ENCODE assay signal across 11 mouse cellular contexts in the genomic region with DNA sequence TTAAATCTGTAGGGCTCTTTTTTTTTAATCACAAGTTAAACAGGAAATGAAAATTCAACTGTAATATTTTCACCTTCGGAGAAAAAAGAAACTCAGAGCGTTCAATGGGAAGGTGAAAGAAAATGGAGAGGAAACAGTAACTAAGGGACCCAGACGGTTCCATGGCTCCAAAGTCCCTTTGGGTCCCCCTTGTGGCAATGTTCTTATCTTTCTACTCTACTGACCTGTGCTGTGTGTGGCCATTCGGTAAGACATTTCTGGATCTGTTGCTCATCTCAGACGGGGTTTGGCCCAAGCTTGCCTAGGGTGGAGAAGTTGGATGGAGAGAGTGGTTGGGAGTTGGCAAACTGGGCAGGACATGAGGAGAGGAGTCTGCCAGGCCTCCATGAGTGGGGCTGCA.
DNase-seq lines count a peak whose midpoint lies in the region; ATAC-seq and TF ChIP-seq lines count a peak whose summit lies in the region.
"Had no signal": no experiment of that assay in that cellular context is flagged by ENCODE, and none has a peak within 500 bp of the region (broad histone marks: within the 10 kb centered on the region; RNA-seq: fewer than 3 reads in every experiment).

No protein-coding gene starts in this region.

- no peak overlapping the region for H3K27ac ChIP-seq in hindbrain, embryonic 11.5 days (ENCODE audit: low read depth, low read length)
- no peak overlapping the region for H3K27ac ChIP-seq in hindbrain, embryonic 13.5 days
- no peak overlapping the region for H3K27ac ChIP-seq in neural tube, embryonic 11.5 days (ENCODE audit: low read depth, low read length)
- no peak overlapping the region for H3K27ac ChIP-seq in heart, postnatal 0 days (ENCODE audit: low read depth)
- H3K27ac ChIP-seq: limb, embryonic 13.5 days had no signal

- no peak overlapping the region for H3K9ac ChIP-seq in hindbrain, embryonic 11.5 days (ENCODE audit: low read depth, low read length)
- H3K9ac ChIP-seq in hindbrain, embryonic 13.5 days = no peak overlapping the region
- no peak overlapping the region for H3K9ac ChIP-seq in neural tube, embryonic 11.5 days (ENCODE audit: low read length)
- no peak overlapping the region for H3K9ac ChIP-seq in heart, postnatal 0 days (replicated peaks; ENCODE audit: low read depth, low read length)
- H3K9ac ChIP-seq: limb, embryonic 13.5 days had no signal

- WGBS in hindbrain, embryonic 11.5 days = 58% methylated on average over 5 of the region's 5 CpGs
- 59% methylated on average over 5 of the region's 5 CpGs for WGBS in hindbrain, embryonic 13.5 days
- 73% methylated on average over 5 of the region's 5 CpGs for WGBS in neural tube, embryonic 11.5 days
- WGBS in heart, postnatal 0 days = 21% methylated on average over 5 of the region's 5 CpGs

- no peaks in the 10 kb centered on the region for H3K36me3 ChIP-seq in hindbrain, embryonic 11.5 days (ENCODE audit: control insufficient read depth, insufficient read depth, low read length)
- H3K36me3 ChIP-seq in hindbrain, embryonic 13.5 days = no peaks in the 10 kb centered on the region
- H3K36me3 ChIP-seq in neural tube, embryonic 11.5 days (ENCODE audit: control insufficient read depth, insufficient read depth, low read length) = no peaks in the 10 kb centered on the region
- H3K36me3 ChIP-seq in heart, postnatal 0 days (replicated peaks; ENCODE audit: control insufficient read depth, insufficient read depth, low read length) = no peaks in the 10 kb centered on the region
- H3K36me3 ChIP-seq: limb, embryonic 13.5 days had no signal

- ATAC-seq in hindbrain, embryonic 11.5 days (ENCODE audit: low FRiP score) = peak; percentile 58
- ATAC-seq in hindbrain, embryonic 13.5 days (ENCODE audit: low FRiP score) = no peak
- ATAC-seq in neural tube, embryonic 11.5 days (ENCODE audit: insufficient read depth, low FRiP score, low TSS enrichment) = no peak
- ATAC-seq in heart, postnatal 0 days (ENCODE audit: insufficient read depth, low read depth) = peak; percentile 41; the same call in 1 of the 2 replicates

- no peak for DNase-seq in hindbrain, embryonic 11.5 days (ENCODE audit: low spot score)
- peak; percentile 24 for DNase-seq in neural tube, embryonic 11.5 days (ENCODE audit: low spot score)
- DNase-seq in neural tube, embryonic 10.5 days (ENCODE audit: extremely low spot score, low spot score) = no peak
- no peak for DNase-seq in heart, postnatal 0 days (ENCODE audit: low spot score)
- DNase-seq in c-Kit-positive CD71-positive TER-119-positive erythroid progenitor cells, embryonic 14.5 days (ENCODE audit: low spot score) = no peak
- DNase-seq in natural killer cell, adult 2 months (ENCODE audit: low spot score in 2 of 2) = no peak
- DNase-seq: cerebellum, adult 9-10 months; gastrocnemius, postnatal 25 days had no signal

- H3K4me1 ChIP-seq in hindbrain, embryonic 11.5 days (replicated peaks; ENCODE audit: control insufficient read depth, insufficient read depth, low read length) = no peaks in the 10 kb centered on the region
- peaks cover 10% of the 10 kb centered on the region for H3K4me1 ChIP-seq in hindbrain, embryonic 13.5 days (replicated peaks)
- no peaks in the 10 kb centered on the region for H3K4me1 ChIP-seq in neural tube, embryonic 11.5 days (ENCODE audit: control insufficient read depth, insufficient read depth, low read length)
- H3K4me1 ChIP-seq in heart, postnatal 0 days (ENCODE audit: control insufficient read depth, insufficient read depth) = no peaks in the 10 kb centered on the region
- H3K4me1 ChIP-seq: limb, embryonic 13.5 days had no signal

- no peak overlapping the region for H3K4me2 ChIP-seq in hindbrain, embryonic 11.5 days (replicated peaks; ENCODE audit: low read depth, low read length)
- H3K4me2 ChIP-seq in hindbrain, embryonic 13.5 days = no peak overlapping the region
- H3K4me2 ChIP-seq in neural tube, embryonic 11.5 days (ENCODE audit: low read depth) = no peak overlapping the region
- H3K4me2 ChIP-seq in heart, postnatal 0 days (ENCODE audit: low read depth, low read length) = peak overlapping the region; percentile 19; the same call in 1 of the 2 replicates
- H3K4me2 ChIP-seq: limb, embryonic 13.5 days had no signal

- no peaks in the 10 kb centered on the region for H3K9me3 ChIP-seq in hindbrain, embryonic 11.5 days (ENCODE audit: control insufficient read depth, low read length)
- H3K9me3 ChIP-seq in hindbrain, embryonic 13.5 days = no peaks in the 10 kb centered on the region
- H3K9me3 ChIP-seq in neural tube, embryonic 11.5 days (ENCODE audit: control insufficient read depth, low read length) = no peaks in the 10 kb centered on the region
- 0 out of 2 replicates have a peak, but pooled peaks cover 9% of the 10 kb centered on the region for H3K9me3 ChIP-seq in heart, postnatal 0 days (replicated peaks; ENCODE audit: control insufficient read depth, low read length)
- H3K9me3 ChIP-seq: limb, embryonic 13.5 days had no signal

- no peak for TF ChIP-seq EP300 in heart, postnatal 0 days (IDR thresholded peaks at IDR 0.05; ENCODE audit: low read depth)

- H3K4me3 ChIP-seq in hindbrain, embryonic 11.5 days (ENCODE audit: low read depth, low read length) = no peak overlapping the region
- H3K4me3 ChIP-seq in hindbrain, embryonic 13.5 days = no peak overlapping the region
- no peak overlapping the region for H3K4me3 ChIP-seq in neural tube, embryonic 11.5 days (ENCODE audit: low read depth, low read length)
- H3K4me3 ChIP-seq in heart, postnatal 0 days (ENCODE audit: low read depth, low read length) = 0 out of 2 replicates have a peak overlapping the region, but pooled peaks have one; percentile 2
- H3K4me3 ChIP-seq: limb, embryonic 13.5 days; myocyte had no signal

- no peaks in the 10 kb centered on the region for H3K27me3 ChIP-seq in hindbrain, embryonic 11.5 days (ENCODE audit: control insufficient read depth, insufficient read depth, low read length)
- H3K27me3 ChIP-seq in hindbrain, embryonic 13.5 days = peaks cover 3% of the 10 kb centered on the region; the same call in 1 of the 2 replicates
- no peaks in the 10 kb centered on the region for H3K27me3 ChIP-seq in neural tube, embryonic 11.5 days (ENCODE audit: control insufficient read depth, insufficient read depth, low read length)
- peaks cover 83% of the 10 kb centered on the region for H3K27me3 ChIP-seq in heart, postnatal 0 days (ENCODE audit: control insufficient read depth, insufficient read depth, low read length)
- H3K27me3 ChIP-seq: limb, embryonic 13.5 days had no signal

- peak; percentile 29; the same call in 1 of the 2 replicates for TF ChIP-seq CTCF in heart, postnatal 0 days (IDR thresholded peaks at IDR 0.05; ENCODE audit: low read depth)

Comparison
In these comparisons a context has a peak if more than half of its experiments do, and no peak if none do; other contexts are left out.
1. ATAC-seq: peak in hindbrain, embryonic 11.5 days (single experiment) and heart, postnatal 0 days (single experiment); none in hindbrain, embryonic 13.5 days (single experiment) and neural tube, embryonic 11.5 days (single experiment).